Mouse (Mus musculus): ENCODE data around the gene Creb5. TPM values are rescaled to one million over a fixed set of nuclear protein-coding genes. Genes with fewer than 3 reads are reported as not detected.
A peak's percentile ranks its signal among the peaks of the same experiment; 100 is the strongest.

The Creb5 gene
- polyA plus RNA-seq, 1 experiment from 2014 or later: 4.1 TPM

DNA sequence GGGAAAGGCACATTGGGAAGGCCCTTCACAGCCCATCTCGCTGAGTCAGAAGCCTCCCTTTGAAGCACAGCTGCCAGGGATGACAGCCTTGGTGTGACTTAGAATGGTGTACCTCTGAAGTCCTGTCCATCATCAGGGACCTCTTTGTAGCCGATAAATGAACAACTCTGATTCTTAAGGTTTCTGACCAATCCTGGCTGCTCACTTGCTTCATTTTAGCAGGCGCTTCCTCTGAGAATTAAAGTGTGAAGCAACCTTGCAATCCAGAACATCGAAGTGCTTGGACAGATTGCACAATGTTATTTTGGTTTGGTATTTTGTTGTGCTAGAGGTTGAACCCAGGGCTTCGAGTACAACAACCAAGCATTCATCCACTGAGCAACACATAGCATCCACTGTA lies 190.4 kb downstream of the Creb5 start:
- ATAC-seq (ENCODE audit: low FRiP score): no peak

DNA sequence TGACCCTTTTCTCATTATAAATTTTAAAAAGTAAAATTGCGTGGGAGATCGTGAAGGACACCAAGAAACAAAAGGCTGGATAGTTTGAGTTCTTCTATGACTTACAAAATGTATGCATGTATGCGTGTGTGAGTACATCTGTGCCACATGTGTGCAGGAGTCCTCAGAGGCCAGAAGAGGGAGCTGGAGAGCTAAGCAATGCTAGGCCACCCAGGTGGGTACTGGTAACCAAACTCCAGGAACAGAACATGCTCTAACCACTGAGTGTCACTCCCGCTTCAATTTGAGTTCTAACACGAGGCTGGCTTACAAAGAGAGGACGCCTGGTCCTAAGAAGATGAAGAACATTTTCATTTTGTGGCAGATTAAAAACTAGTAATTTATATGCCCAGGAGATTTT lies 203.8 kb downstream of the Creb5 start:
- no peaks in the 10 kb centered on the region for H3K9me3 ChIP-seq (ENCODE audit: control insufficient read depth, low read length)
- no peak overlapping the region for H3K4me2 ChIP-seq
- no peak overlapping the region for H3K4me3 ChIP-seq (ENCODE audit: low read depth, low read length)
- DNase-seq (ENCODE audit: low spot score, missing footprints) (no peak), ATAC-seq (ENCODE audit: low FRiP score) (no peak)
- H3K36me3 ChIP-seq (ENCODE audit: control insufficient read depth, insufficient read depth, low read length): no peaks in the 10 kb centered on the region
- no peak overlapping the region for H3K9ac ChIP-seq (ENCODE audit: low read length)
- no peaks in the 10 kb centered on the region for H3K4me1 ChIP-seq (ENCODE audit: control insufficient read depth, insufficient read depth, low read length)
- no peak overlapping the region for H3K27ac ChIP-seq (ENCODE audit: low read depth, low read length)
- WGBS: 92% methylated on average over 6 of the region's 6 CpGs
- H3K27me3 ChIP-seq (ENCODE audit: control insufficient read depth, insufficient read depth, low read length): no peaks in the 10 kb centered on the region

More for the DNA sequence above, 190.4 kb downstream of the Creb5 start:
- Histone ChIP-seq H3K27ac (ENCODE audit: low read depth, low read length) (no peak overlapping the region), H3K9me3 (ENCODE audit: control insufficient read depth, low read length) (no peaks in the 10 kb centered on the region), H3K27me3 (ENCODE audit: control insufficient read depth, insufficient read depth, low read length) (no peaks in the 10 kb centered on the region), H3K9ac (ENCODE audit: low read length) (no peak overlapping the region), H3K4me2 (no peak overlapping the region), H3K4me3 (ENCODE audit: low read depth, low read length) (no peak overlapping the region), H3K36me3 (ENCODE audit: control insufficient read depth, insufficient read depth, low read length) (no peaks in the 10 kb centered on the region), H3K4me1 (ENCODE audit: control insufficient read depth, insufficient read depth, low read length) (no peaks in the 10 kb centered on the region)
- DNase-seq (ENCODE audit: low spot score, missing footprints): no peak
- 93% methylated on average over 5 of the region's 5 CpGs for WGBS

DNA sequence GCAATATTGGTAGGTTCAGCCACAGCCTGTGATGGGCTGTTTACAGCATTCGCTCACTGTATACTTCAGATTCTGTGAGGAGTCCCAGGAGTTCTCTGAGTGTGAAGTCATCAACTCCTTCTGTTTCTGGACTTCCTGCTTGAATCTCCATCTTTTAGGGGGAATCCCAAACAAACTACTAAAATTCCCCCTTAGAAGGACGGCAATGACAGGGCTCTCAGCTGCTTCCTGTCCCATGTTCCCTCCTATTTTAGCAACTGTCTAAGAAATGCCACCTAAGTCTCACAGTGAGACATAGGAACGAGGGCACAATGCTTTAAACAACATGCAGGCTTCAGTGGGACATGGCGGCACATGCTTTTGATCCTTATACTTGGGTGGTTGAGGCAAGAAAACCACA lies 204.3 kb downstream of the Creb5 start:
- H3K4me3 ChIP-seq (ENCODE audit: low read depth, low read length): no peak overlapping the region
- ATAC-seq (ENCODE audit: low FRiP score): no peak
- WGBS: 91% methylated on average over 4 of the region's 4 CpGs
- H3K9me3 ChIP-seq (ENCODE audit: control insufficient read depth, low read length): no peaks in the 10 kb centered on the region
- no peak overlapping the region for H3K9ac ChIP-seq (ENCODE audit: low read length)
- no peak overlapping the region for H3K4me2 ChIP-seq
- no peak overlapping the region for H3K27ac ChIP-seq (ENCODE audit: low read depth, low read length)
- H3K36me3 ChIP-seq (ENCODE audit: control insufficient read depth, insufficient read depth, low read length): no peaks in the 10 kb centered on the region
- DNase-seq (ENCODE audit: low spot score, missing footprints): no peak
- no peaks in the 10 kb centered on the region for H3K27me3 ChIP-seq (ENCODE audit: control insufficient read depth, insufficient read depth, low read length)
- H3K4me1 ChIP-seq (ENCODE audit: control insufficient read depth, insufficient read depth, low read length): no peaks in the 10 kb centered on the region

DNA sequence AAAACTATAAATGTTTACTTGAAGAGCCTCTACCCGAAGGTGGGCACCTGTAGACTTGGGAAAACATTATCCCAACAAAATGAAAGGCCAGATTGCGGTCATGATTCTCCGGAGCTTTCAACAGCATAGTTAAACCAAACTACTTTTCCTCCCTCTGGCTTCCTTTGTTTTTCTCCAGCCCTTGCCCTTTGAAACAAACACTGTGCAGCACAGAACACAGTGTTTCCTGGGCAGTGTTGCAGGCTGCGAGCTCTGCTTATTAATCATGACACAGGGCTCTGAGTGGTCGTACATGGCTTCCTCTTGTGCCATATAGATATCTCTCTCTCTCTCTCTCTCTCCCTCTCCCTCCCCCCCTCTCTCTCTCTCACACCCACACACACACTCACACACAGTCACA lies 206.8 kb downstream of the Creb5 start:
- H3K4me1 ChIP-seq (ENCODE audit: control insufficient read depth, insufficient read depth, low read length): no peaks in the 10 kb centered on the region
- H3K36me3 ChIP-seq (ENCODE audit: control insufficient read depth, insufficient read depth, low read length): no peaks in the 10 kb centered on the region
- no peak overlapping the region for H3K27ac ChIP-seq (ENCODE audit: low read depth, low read length)
- H3K27me3 ChIP-seq (ENCODE audit: control insufficient read depth, insufficient read depth, low read length): no peaks in the 10 kb centered on the region
- no peak overlapping the region for H3K4me2 ChIP-seq
- no peak overlapping the region for H3K9ac ChIP-seq (ENCODE audit: low read length)
- no peak overlapping the region for H3K4me3 ChIP-seq (ENCODE audit: low read depth, low read length)
- no peak for DNase-seq (ENCODE audit: low spot score, missing footprints)
- no peaks in the 10 kb centered on the region for H3K9me3 ChIP-seq (ENCODE audit: control insufficient read depth, low read length)
- WGBS: 76% methylated on average over 5 of the region's 5 CpGs
- no peak for ATAC-seq (ENCODE audit: low FRiP score)

DNA sequence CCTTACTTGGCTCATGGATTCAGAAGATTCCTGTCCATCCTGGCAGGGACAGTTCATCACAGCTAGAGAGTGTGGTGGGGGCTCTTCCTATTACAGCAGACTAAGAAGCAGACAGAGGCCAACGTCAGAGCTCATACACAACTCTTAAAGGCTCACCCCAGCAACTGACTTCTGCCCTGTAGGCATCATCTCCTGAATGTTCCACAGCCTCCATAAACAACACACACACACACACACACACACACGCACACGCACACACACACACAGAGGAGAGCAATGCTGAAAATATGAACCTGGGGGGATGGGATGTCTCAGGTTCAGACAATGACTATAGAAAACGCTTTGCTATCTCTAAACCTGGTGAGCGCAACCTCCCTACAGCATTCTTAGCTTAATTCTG lies 208.6 kb downstream of the Creb5 start:
- Histone ChIP-seq H3K36me3 (ENCODE audit: control insufficient read depth, insufficient read depth, low read length) (no peaks in the 10 kb centered on the region), H3K27me3 (ENCODE audit: control insufficient read depth, insufficient read depth, low read length) (no peaks in the 10 kb centered on the region), H3K9me3 (ENCODE audit: control insufficient read depth, low read length) (no peaks in the 10 kb centered on the region), H3K27ac (ENCODE audit: low read depth, low read length) (no peak overlapping the region), H3K9ac (ENCODE audit: low read length) (no peak overlapping the region), H3K4me1 (ENCODE audit: control insufficient read depth, insufficient read depth, low read length) (no peaks in the 10 kb centered on the region), H3K4me3 (ENCODE audit: low read depth, low read length) (no peak overlapping the region), H3K4me2 (no peak overlapping the region)
- WGBS: 82% methylated on average over 5 of the region's 5 CpGs
- ATAC-seq (ENCODE audit: low FRiP score) (no peak), DNase-seq (ENCODE audit: low spot score, missing footprints) (peak; percentile 60)

DNA sequence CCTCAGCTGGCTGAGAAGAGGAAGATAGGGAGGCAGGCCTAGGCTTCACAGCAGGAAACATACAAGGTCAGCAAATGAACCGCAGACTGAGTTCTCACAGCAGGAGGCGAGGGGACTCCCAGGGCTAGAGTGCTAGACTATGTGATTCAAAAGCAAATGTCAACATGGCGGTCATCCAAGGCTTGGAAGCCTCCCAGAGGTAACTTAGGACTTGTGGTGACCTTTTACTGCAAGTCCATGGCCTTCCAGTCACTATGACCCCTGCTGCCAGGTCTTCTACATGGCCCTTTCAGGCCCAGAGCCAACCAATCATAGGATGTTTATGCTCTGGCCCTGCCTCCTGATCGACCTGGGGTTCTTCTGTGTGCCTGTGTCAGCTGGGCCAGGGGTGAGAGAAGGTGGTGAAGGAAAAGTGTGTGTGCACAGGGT lies 209.3 kb downstream of the Creb5 start:
- Histone ChIP-seq H3K4me2 (no peak overlapping the region), H3K36me3 (ENCODE audit: control insufficient read depth, insufficient read depth, low read length) (no peaks in the 10 kb centered on the region), H3K9me3 (ENCODE audit: control insufficient read depth, low read length) (no peaks in the 10 kb centered on the region), H3K4me3 (ENCODE audit: low read depth, low read length) (no peak overlapping the region), H3K9ac (ENCODE audit: low read length) (no peak overlapping the region), H3K27ac (ENCODE audit: low read depth, low read length) (no peak overlapping the region), H3K27me3 (ENCODE audit: control insufficient read depth, insufficient read depth, low read length) (no peaks in the 10 kb centered on the region), H3K4me1 (ENCODE audit: control insufficient read depth, insufficient read depth, low read length) (no peaks in the 10 kb centered on the region)
- no peak for DNase-seq (ENCODE audit: low spot score, missing footprints)
- 76% methylated on average over 4 of the region's 4 CpGs for WGBS
- ATAC-seq (ENCODE audit: low FRiP score): no peak

DNA sequence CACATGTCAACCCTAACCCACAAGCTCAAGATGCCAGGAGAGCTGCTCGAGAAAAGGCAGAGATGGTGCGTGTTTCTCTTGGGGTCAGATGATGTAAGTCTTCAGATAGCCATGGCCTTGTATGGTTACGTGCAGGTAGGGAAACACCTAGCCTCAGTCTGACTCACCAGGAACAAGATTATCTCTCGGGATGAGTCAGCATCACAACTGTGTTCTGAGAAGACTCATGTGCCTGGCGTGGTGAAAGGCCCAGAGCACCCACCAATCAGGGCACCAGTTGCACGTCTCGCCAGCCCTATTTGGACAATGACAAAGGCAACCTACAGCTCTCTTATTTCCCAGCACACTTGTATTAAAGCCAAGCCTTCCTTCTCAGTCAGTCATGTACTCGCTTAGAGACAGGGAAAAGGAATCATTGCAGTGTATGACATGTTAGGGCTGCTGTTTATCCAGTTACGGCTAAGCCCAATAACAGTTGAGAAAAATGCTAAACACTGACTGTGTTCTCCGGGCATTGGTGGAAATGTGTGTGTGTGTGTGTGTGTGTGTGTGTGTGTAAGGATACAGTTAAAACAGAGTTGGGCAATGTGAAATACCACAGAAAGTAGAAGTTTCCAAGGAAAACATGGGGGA lies 210.9 kb downstream of the Creb5 start:
- DNase-seq (ENCODE audit: low spot score, missing footprints): no peak
- Histone ChIP-seq H3K9me3 (ENCODE audit: control insufficient read depth, low read length) (no peaks in the 10 kb centered on the region), H3K9ac (ENCODE audit: low read length) (no peak overlapping the region), H3K27ac (ENCODE audit: low read depth, low read length) (no peak overlapping the region), H3K27me3 (ENCODE audit: control insufficient read depth, insufficient read depth, low read length) (no peaks in the 10 kb centered on the region), H3K4me3 (ENCODE audit: low read depth, low read length) (no peak overlapping the region), H3K36me3 (ENCODE audit: control insufficient read depth, insufficient read depth, low read length) (no peaks in the 10 kb centered on the region), H3K4me1 (ENCODE audit: control insufficient read depth, insufficient read depth, low read length) (no peaks in the 10 kb centered on the region), H3K4me2 (no peak overlapping the region)
- WGBS: 91% methylated on average over 10 of the region's 10 CpGs
- ATAC-seq (ENCODE audit: low FRiP score): no peak

DNA sequence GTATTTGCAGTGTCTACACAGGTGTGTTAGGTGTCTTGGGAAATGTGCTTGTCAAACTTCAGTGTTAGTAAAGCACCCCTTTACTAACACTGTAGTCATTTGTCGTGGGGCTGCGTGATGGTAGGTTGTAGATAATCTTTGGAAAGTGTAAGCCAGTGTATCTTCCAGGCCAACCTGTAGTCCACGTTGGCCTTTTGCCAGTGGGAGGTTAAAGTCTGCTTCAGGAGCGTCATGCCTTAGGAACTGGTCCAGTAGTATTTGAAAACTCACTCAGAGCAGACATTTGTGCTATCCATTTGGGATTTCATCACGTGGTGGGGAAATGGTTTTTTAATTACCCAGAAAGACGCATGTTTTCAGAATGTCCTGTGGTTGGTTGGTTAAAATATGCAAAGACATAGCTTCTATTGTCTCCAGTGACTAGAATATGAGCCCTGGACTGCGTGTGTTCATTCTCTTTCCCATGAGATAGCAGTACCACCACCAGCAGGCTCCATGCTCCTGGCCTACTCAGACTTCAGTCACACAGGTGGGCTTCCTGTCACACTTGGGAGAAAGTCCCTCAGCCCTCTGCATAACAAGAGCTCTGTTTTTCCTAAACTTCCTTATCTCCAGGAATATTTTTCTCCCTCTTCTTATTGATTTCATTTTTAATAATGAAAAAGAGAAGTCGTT lies 212.7 kb downstream of the Creb5 start:
- H3K36me3 ChIP-seq (ENCODE audit: control insufficient read depth, insufficient read depth, low read length): no peaks in the 10 kb centered on the region
- no peaks in the 10 kb centered on the region for H3K27me3 ChIP-seq (ENCODE audit: control insufficient read depth, insufficient read depth, low read length)
- H3K9me3 ChIP-seq (ENCODE audit: control insufficient read depth, low read length): no peaks in the 10 kb centered on the region
- no peaks in the 10 kb centered on the region for H3K4me1 ChIP-seq (ENCODE audit: control insufficient read depth, insufficient read depth, low read length)
- no peak for ATAC-seq (ENCODE audit: low FRiP score)
- no peak overlapping the region for H3K4me3 ChIP-seq (ENCODE audit: low read depth, low read length)
- H3K4me2 ChIP-seq: no peak overlapping the region
- no peak overlapping the region for H3K27ac ChIP-seq (ENCODE audit: low read depth, low read length)
- WGBS: 83% methylated on average over 8 of the region's 8 CpGs
- DNase-seq (ENCODE audit: low spot score, missing footprints): peak; percentile 57
- no peak overlapping the region for H3K9ac ChIP-seq (ENCODE audit: low read length)

DNA sequence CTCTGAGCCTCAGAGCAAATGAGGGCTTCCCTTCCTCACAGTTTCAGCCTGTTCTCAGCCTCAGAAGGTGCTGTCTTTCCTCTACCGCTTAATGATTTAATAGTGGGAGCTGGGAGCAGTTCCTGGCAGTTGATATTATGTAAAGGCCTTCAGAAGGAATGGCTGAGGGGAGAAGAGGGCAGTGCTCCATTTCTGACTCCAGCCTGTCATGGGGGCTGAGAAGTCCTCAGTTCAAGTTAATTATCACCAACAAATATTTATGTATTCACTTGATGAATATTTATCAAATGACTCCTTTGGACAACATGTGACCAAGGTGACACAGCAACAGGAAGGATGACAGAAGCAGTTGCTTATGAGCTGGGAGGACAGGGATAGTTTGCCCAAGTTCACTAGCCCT lies 214.2 kb downstream of the Creb5 start:
- no peaks in the 10 kb centered on the region for H3K4me1 ChIP-seq (ENCODE audit: control insufficient read depth, insufficient read depth, low read length)
- H3K4me3 ChIP-seq (ENCODE audit: low read depth, low read length): no peak overlapping the region
- H3K27ac ChIP-seq (ENCODE audit: low read depth, low read length): no peak overlapping the region
- H3K36me3 ChIP-seq (ENCODE audit: control insufficient read depth, insufficient read depth, low read length): no peaks in the 10 kb centered on the region
- ATAC-seq (ENCODE audit: low FRiP score): no peak
- H3K4me2 ChIP-seq: no peak overlapping the region
- no peak overlapping the region for H3K9ac ChIP-seq (ENCODE audit: low read length)
- H3K27me3 ChIP-seq (ENCODE audit: control insufficient read depth, insufficient read depth, low read length): no peaks in the 10 kb centered on the region
- no peaks in the 10 kb centered on the region for H3K9me3 ChIP-seq (ENCODE audit: control insufficient read depth, low read length)
- WGBS: 86% methylated on average over 1 of the region's 1 CpGs
- no peak for DNase-seq (ENCODE audit: low spot score, missing footprints)
